ENCODE assay signal across 14 mouse cellular contexts in genomic region chr16:8509894-8510293, GRCm38 (mm10). TPM values are rescaled to one million over a fixed set of nuclear protein-coding genes. Genes with fewer than 3 reads are reported as not detected.
DNase-seq lines count a peak whose midpoint lies in the region.
"Had no signal": no experiment of that assay in that cellular context is flagged by ENCODE, and none has a peak within 500 bp of the region (broad histone marks: within the 10 kb centered on the region; RNA-seq: fewer than 3 reads in every experiment).

No protein-coding gene starts in this region.

- DNase-seq in adrenal gland, adult 2 months: peak; percentile 57
- no peak for DNase-seq in adrenal gland, postnatal 10 days
- peak; percentile 31 for DNase-seq in adrenal gland, postnatal 25 days
- DNase-seq in adrenal gland, adult 8-10 months: no peak
- peak; percentile 10 for DNase-seq in Muller cell, postnatal 12 days (ENCODE audit: inconsistent ontology term)
- DNase-seq: B cell, adult 2 months; cerebellum, adult 11 months; cerebellum, adult 18-20 months; cerebellum, adult 8-10 months; cerebellum, adult 9-11 months; cerebellum, postnatal 14 days; cerebellum, postnatal 36 days; embryo, embryonic 11 days had no signal

RNA-seq across cellular contexts. Expression of gene Abat, which starts 3.3 kb away (rescaled TPM):
- 100 to 1,000 TPM in 1 of 2 experiments, 10 to 100 TPM in 1; 66.4 to 111 TPM for total RNA-seq in adrenal gland, adult 2 months (2021)
- polyA plus RNA-seq in adrenal gland, adult 2 months (2012; rRNA removed): 37.9 and 46.4 TPM in 2 replicates
- total RNA-seq in adrenal gland, postnatal 10 days (2021): 10 to 100 TPM; 29.8 to 33.6 TPM
- 51.9 and 61.8 TPM in 2 replicates for total RNA-seq in adrenal gland, postnatal 25 days (2021)
- 100 to 1,000 TPM in 3 of 4 experiments, 10 to 100 TPM in 1; 88.1 to 157 (median 111) TPM for total RNA-seq in adrenal gland, adult 8-10 months (2022)
- polyA plus RNA-seq: G1E had no signal

RNA-seq across cellular contexts. Expression of gene Mettl22, which starts 39.3 kb away (rescaled TPM):
- total RNA-seq in adrenal gland, adult 2 months (2021): 10 to 100 TPM; 15.1 to 19.3 TPM
- 25.2 and 30.1 TPM in 2 replicates for polyA plus RNA-seq in adrenal gland, adult 2 months (2012; rRNA removed)
- total RNA-seq in adrenal gland, postnatal 10 days (2021): 10 to 100 TPM; 16.4 to 33.0 TPM
- total RNA-seq in adrenal gland, postnatal 25 days (2021): 11.7 and 18.3 TPM in 2 replicates
- total RNA-seq in adrenal gland, adult 8-10 months (2022): 10 to 100 TPM; 16.4 to 22.2 (median 19.1) TPM

Comparison
In these comparisons a context has a peak if more than half of its experiments do, and no peak if none do; other contexts are left out.
1. DNase-seq: peak in adrenal gland, adult 2 months (single experiment), adrenal gland, postnatal 25 days (single experiment) and Muller cell, postnatal 12 days (single experiment); none in adrenal gland, postnatal 10 days (single experiment) and adrenal gland, adult 8-10 months (single experiment).